Mouse (Mus musculus): ENCODE measurements around the gene Lrba. TPM values are rescaled to one million over a fixed set of nuclear protein-coding genes. Genes with fewer than 3 reads are reported as not detected.

The Lrba gene
- polyA plus RNA-seq, 1 experiment from 2014 or later = 8.8 TPM

DNA sequence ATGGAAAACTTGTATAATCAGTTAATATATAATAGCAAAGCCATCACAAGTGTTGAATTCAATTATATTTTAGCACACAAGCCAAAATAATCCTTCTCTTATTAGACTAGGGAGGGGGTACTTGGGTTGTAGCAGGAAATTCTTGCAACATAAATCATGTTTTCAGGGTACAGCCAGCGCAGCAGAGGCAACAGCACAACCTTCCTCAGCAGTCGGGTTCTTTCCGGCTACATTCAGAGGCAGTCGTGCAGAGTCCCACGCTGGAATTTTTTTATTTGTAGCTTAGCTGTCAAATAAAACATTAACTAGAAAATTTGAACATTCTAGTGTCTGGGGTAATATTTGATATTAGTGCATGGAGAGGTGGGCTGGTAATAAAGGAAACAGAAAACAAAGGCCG lies 529.7 kb downstream of the Lrba start:
- Histone ChIP-seq H3K4me1 (replicated peaks; ENCODE audit: control insufficient read depth, insufficient read depth, low read length) (no peaks in the 10 kb centered on the region), H3K4me3 (ENCODE audit: low read depth, low read length) (no peak overlapping the region), H3K36me3 (ENCODE audit: control insufficient read depth, insufficient read depth) (no peaks in the 10 kb centered on the region), H3K4me2 (replicated peaks; ENCODE audit: low read depth) (peak overlapping the region; percentile 49), H3K9ac (ENCODE audit: low read depth, low read length) (peak overlapping the region; percentile 34; the same call in 1 of the 2 replicates), H3K27ac (ENCODE audit: low read depth, low read length) (peak overlapping the region; percentile 62; the same call in 1 of the 2 replicates), H3K9me3 (ENCODE audit: control insufficient read depth) (no peaks in the 10 kb centered on the region), H3K27me3 (replicated peaks; ENCODE audit: control insufficient read depth, insufficient read depth, low read length) (no peaks in the 10 kb centered on the region)
- no peak for ATAC-seq
- 42% methylated on average over 6 of the region's 6 CpGs for WGBS
- no peak for TF ChIP-seq CTCF (IDR thresholded peaks at IDR 0.05; ENCODE audit: low read depth)

DNA sequence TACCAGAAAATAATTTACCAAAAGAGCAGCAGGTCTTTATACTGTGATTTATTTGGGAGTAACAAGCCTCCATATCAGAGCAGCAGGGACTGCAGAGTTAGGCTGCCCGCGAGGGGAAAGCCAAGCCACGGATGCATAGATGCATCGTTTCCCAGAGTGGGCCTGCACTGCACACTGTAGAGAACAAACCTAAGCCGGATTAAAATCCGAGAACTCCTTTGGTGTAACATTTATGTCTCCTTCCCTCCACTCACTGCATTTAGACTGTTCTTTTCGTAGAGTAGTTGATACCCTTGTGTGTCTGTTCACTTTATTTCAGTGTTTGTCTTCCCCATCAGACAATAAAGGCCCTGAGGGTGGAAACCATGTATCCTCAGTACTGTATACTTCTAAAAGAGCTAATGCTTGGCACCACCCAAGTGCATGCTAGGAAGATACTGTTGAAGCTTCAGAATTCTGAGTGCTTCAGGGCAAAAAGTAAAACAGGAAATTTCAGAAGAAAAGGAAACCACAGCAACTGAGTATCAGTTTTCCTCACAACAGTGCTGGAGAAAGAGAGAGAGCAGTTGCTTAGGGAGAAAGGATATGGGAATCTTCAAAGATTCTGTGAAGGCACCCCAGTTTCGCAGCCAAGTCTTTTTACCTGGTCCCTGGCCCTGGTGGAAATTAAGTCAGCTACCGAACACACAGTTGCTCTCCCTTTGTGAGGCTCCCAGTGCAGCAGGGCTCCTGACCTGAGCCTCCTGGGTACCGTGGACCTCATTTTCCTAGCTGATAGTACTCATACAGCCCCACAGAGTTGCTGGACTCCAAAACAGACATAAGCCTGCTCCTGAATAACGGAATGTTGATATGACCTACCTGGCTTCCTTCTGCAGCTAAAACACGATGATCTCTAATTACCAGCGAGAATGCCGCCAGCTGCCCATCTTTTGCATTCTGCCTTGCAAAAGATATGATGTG lies 530.4 kb downstream of the Lrba start:
- Histone ChIP-seq H3K27me3 (replicated peaks; ENCODE audit: control insufficient read depth, insufficient read depth, low read length) (no peaks in the 10 kb centered on the region), H3K27ac (ENCODE audit: low read depth, low read length) (peak overlapping the region; percentile 62), H3K4me2 (replicated peaks; ENCODE audit: low read depth) (peak overlapping the region; percentile 49), H3K4me3 (ENCODE audit: low read depth, low read length) (0 out of 2 replicates have a peak overlapping the region, but pooled peaks have one; percentile 4), H3K4me1 (replicated peaks; ENCODE audit: control insufficient read depth, insufficient read depth, low read length) (no peaks in the 10 kb centered on the region), H3K9ac (ENCODE audit: low read depth, low read length) (peak overlapping the region; percentile 38), H3K9me3 (ENCODE audit: control insufficient read depth) (no peaks in the 10 kb centered on the region), H3K36me3 (ENCODE audit: control insufficient read depth, insufficient read depth) (no peaks in the 10 kb centered on the region)
- ATAC-seq = no peak
- no peak for TF ChIP-seq CTCF (IDR thresholded peaks at IDR 0.05; ENCODE audit: low read depth)
- WGBS = 64% methylated on average over 14 of the region's 14 CpGs

DNA sequence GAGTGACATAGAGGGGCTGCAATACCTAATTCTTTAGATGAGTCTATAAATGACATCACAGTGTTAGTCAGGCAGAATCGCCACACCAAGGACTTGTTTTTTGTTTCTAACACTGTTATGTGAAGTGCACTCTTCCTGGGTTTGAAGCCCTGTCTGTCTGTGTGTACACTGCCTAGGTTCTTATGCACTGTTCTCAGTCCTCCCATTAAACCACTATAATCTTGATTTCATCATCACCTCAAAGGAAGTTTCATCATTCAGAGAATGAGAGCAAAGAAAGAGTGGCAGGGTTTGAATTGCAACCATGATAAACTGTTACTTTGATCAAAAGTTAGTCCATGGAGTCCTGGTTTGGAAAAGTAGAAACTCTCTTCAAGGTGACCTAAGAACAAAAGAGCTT lies 532.1 kb downstream of the Lrba start:
- no peaks in the 10 kb centered on the region for H3K36me3 ChIP-seq (ENCODE audit: control insufficient read depth, insufficient read depth)
- no peaks in the 10 kb centered on the region for H3K27me3 ChIP-seq (replicated peaks; ENCODE audit: control insufficient read depth, insufficient read depth, low read length)
- H3K9ac ChIP-seq (ENCODE audit: low read depth, low read length) = no peak overlapping the region
- ATAC-seq = no peak
- no peaks in the 10 kb centered on the region for H3K4me1 ChIP-seq (replicated peaks; ENCODE audit: control insufficient read depth, insufficient read depth, low read length)
- 0 out of 2 replicates have a peak overlapping the region, but pooled peaks have one; percentile 9 for H3K4me2 ChIP-seq (replicated peaks; ENCODE audit: low read depth)
- no peak overlapping the region for H3K4me3 ChIP-seq (ENCODE audit: low read depth, low read length)
- 58% methylated on average over 1 of the region's 1 CpGs for WGBS
- peak overlapping the region; percentile 50; the same call in 1 of the 2 replicates for H3K27ac ChIP-seq (ENCODE audit: low read depth, low read length)
- no peak for TF ChIP-seq CTCF (IDR thresholded peaks at IDR 0.05; ENCODE audit: low read depth)
- no peaks in the 10 kb centered on the region for H3K9me3 ChIP-seq (ENCODE audit: control insufficient read depth)

DNA sequence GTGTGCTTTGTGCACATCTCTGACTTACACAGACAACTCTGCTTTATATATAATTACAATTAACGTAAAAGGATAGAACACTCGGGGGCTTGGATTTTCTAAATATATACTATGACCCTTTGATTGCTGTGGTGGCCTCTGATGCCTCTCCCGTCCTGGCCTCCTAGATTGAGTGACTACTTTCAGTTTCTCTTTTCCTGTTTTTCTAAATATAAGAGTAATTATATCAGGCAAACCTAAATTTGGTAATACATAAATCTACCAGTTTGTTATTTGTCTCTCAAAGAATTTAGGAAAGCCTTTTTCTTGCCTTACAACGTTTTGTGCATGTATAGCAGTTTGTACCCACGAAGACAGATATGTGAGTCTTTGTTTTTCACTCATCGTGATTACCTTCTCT lies 534.2 kb downstream of the Lrba start:
- no peaks in the 10 kb centered on the region; the same call in 1 of the 2 replicates for H3K36me3 ChIP-seq (ENCODE audit: control insufficient read depth, insufficient read depth)
- H3K9ac ChIP-seq (ENCODE audit: low read depth, low read length) = peak overlapping the region; percentile 32; the same call in 1 of the 2 replicates
- H3K4me3 ChIP-seq (ENCODE audit: low read depth, low read length) = peak overlapping the region; percentile 14
- no peaks in the 10 kb centered on the region for H3K9me3 ChIP-seq (ENCODE audit: control insufficient read depth)
- H3K27ac ChIP-seq (ENCODE audit: low read depth, low read length) = peak overlapping the region; percentile 22; the same call in 1 of the 2 replicates
- no peak for ATAC-seq
- H3K4me1 ChIP-seq (replicated peaks; ENCODE audit: control insufficient read depth, insufficient read depth, low read length) = no peaks in the 10 kb centered on the region
- H3K4me2 ChIP-seq (replicated peaks; ENCODE audit: low read depth) = peak overlapping the region; percentile 22
- no peak for TF ChIP-seq CTCF (IDR thresholded peaks at IDR 0.05; ENCODE audit: low read depth)
- no peaks in the 10 kb centered on the region for H3K27me3 ChIP-seq (replicated peaks; ENCODE audit: control insufficient read depth, insufficient read depth, low read length)
- WGBS = 54% methylated on average over 6 of the region's 6 CpGs

DNA sequence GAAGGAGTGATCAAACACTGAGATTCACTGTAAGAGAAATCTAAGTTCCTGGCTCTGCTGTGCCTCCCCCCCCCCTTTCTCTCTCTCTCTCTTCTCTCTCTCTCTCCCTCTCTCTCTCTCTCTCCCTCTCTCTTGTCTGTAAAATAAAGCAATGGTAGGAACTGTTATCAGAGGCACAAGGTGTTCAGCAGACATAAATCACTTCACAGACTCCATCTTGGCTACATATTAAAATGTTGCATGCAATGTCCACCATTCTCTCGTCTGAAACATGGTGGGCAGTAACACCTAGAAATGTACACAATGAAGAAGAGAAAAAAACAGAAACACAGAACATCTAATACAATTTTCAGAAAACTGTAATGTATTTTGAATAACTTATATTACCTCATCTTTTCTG lies 534.9 kb downstream of the Lrba start:
- H3K4me3 ChIP-seq (ENCODE audit: low read depth, low read length) = peak overlapping the region; percentile 14
- TF ChIP-seq CTCF (IDR thresholded peaks at IDR 0.05; ENCODE audit: low read depth) = no peak
- H3K27me3 ChIP-seq (replicated peaks; ENCODE audit: control insufficient read depth, insufficient read depth, low read length) = no peaks in the 10 kb centered on the region
- no peaks in the 10 kb centered on the region for H3K9me3 ChIP-seq (ENCODE audit: control insufficient read depth)
- no peaks in the 10 kb centered on the region for H3K4me1 ChIP-seq (replicated peaks; ENCODE audit: control insufficient read depth, insufficient read depth, low read length)
- no peak overlapping the region for H3K9ac ChIP-seq (ENCODE audit: low read depth, low read length)
- no peak for ATAC-seq
- peak overlapping the region; percentile 22 for H3K27ac ChIP-seq (ENCODE audit: low read depth, low read length)
- H3K36me3 ChIP-seq (ENCODE audit: control insufficient read depth, insufficient read depth) = no peaks in the 10 kb centered on the region; the same call in 1 of the 2 replicates
- peak overlapping the region; percentile 22 for H3K4me2 ChIP-seq (replicated peaks; ENCODE audit: low read depth)
- WGBS = 71% methylated on average over 1 of the region's 1 CpGs

DNA sequence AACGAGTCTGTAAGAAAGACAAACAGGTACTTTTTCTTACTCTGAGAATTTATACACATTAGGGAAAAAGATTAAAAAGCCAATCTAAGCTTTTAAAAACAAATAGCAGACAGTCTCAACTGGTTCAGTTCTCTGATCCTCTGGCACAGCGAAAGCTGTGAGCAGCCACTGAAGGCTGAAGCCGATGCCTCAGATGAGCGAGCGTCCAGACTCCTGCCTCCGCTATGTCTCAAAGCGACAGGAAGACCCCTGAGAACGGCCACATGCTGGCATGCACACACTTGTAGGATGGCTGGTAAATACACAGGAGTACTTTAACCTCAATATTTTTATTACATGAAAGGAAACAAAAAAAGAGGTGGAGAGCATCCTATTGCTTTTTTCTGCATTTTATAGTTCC lies 535.4 kb downstream of the Lrba start:
- Histone ChIP-seq H3K4me3 (ENCODE audit: low read depth, low read length) (peak overlapping the region; percentile 14; the same call in 1 of the 2 replicates), H3K27ac (ENCODE audit: low read depth, low read length) (peak overlapping the region; percentile 22; the same call in 1 of the 2 replicates), H3K4me2 (replicated peaks; ENCODE audit: low read depth) (peak overlapping the region; percentile 32; the same call in 1 of the 2 replicates), H3K27me3 (replicated peaks; ENCODE audit: control insufficient read depth, insufficient read depth, low read length) (no peaks in the 10 kb centered on the region), H3K9ac (ENCODE audit: low read depth, low read length) (no peak overlapping the region), H3K9me3 (ENCODE audit: control insufficient read depth) (no peaks in the 10 kb centered on the region), H3K36me3 (ENCODE audit: control insufficient read depth, insufficient read depth) (no peaks in the 10 kb centered on the region; the same call in 1 of the 2 replicates), H3K4me1 (replicated peaks; ENCODE audit: control insufficient read depth, insufficient read depth, low read length) (no peaks in the 10 kb centered on the region)
- ATAC-seq = no peak
- TF ChIP-seq CTCF (IDR thresholded peaks at IDR 0.05; ENCODE audit: low read depth) = no peak
- WGBS = 59% methylated on average over 8 of the region's 8 CpGs
